Comparison of ENCODE assay signal across 10 mouse cellular contexts in genomic region chr13:3743692-3744457, GRCm38 (mm10).
DNase-seq lines count a peak whose midpoint lies in the region; ATAC-seq lines count a peak whose summit lies in the region.
"Had no signal": no experiment of that assay in that cellular context is flagged by ENCODE, and none has a peak within 500 bp of the region (broad histone marks: within the 10 kb centered on the region; RNA-seq: fewer than 3 reads in every experiment).

No protein-coding gene starts in this region.

- no peaks in the 10 kb centered on the region for H3K9me3 ChIP-seq in limb, embryonic 10.5 days (replicated peaks)
- H3K9me3 ChIP-seq in midbrain, embryonic 13.5 days, result no peaks in the 10 kb centered on the region
- H3K9me3 ChIP-seq: megakaryocyte, embryonic 14.5 days had no signal

- no peak overlapping the region for H3K9ac ChIP-seq in midbrain, embryonic 13.5 days (replicated peaks)

- DNase-seq in adrenal gland, adult (ENCODE audit: inconsistent age in 2 of 2, low spot score in 1 of 2), result peak; percentile 78 to 91
- DNase-seq in adrenal gland, adult 18-20 months (ENCODE audit: low spot score in 2 of 2), result no peak
- DNase-seq in urinary bladder, postnatal 14 days (ENCODE audit: low spot score), result peak; percentile 1
- no peak for DNase-seq in urinary bladder, adult 2 months (ENCODE audit: low spot score)
- no peak for DNase-seq in limb, embryonic 10.5 days (ENCODE audit: low spot score)
- no peak for DNase-seq in natural killer cell, adult 2 months (ENCODE audit: low spot score in 2 of 2)
- DNase-seq: gastrocnemius, postnatal 25 days had no signal

- peak overlapping the region; percentile 89 for H3K27ac ChIP-seq in limb, embryonic 10.5 days
- H3K27ac ChIP-seq in midbrain, embryonic 13.5 days, result no peak overlapping the region

- 91% methylated on average over 6 of the region's 6 CpGs for WGBS in limb, embryonic 10.5 days
- WGBS in midbrain, embryonic 13.5 days, result 94% methylated on average over 6 of the region's 6 CpGs

- H3K4me3 ChIP-seq in limb, embryonic 10.5 days, result no peak overlapping the region
- H3K4me3 ChIP-seq in midbrain, embryonic 13.5 days (replicated peaks), result no peak overlapping the region
- H3K4me3 ChIP-seq: megakaryocyte, embryonic 14.5 days had no signal

- H3K27me3 ChIP-seq in limb, embryonic 10.5 days (ENCODE audit: low read depth, poor library complexity, severe bottlenecking), result no peaks in the 10 kb centered on the region
- no peaks in the 10 kb centered on the region for H3K27me3 ChIP-seq in midbrain, embryonic 13.5 days
- H3K27me3 ChIP-seq: megakaryocyte, embryonic 14.5 days had no signal

- H3K36me3 ChIP-seq in limb, embryonic 10.5 days, result no peaks in the 10 kb centered on the region
- H3K36me3 ChIP-seq in midbrain, embryonic 13.5 days, result no peaks in the 10 kb centered on the region

- no peak overlapping the region for H3K4me2 ChIP-seq in midbrain, embryonic 13.5 days (replicated peaks)

- no peak for ATAC-seq in inflammation-experienced regulatory T-cells, adult 6 months
- no peak for ATAC-seq in midbrain, embryonic 13.5 days

- H3K4me1 ChIP-seq in limb, embryonic 10.5 days, result peaks cover 42% of the 10 kb centered on the region
- H3K4me1 ChIP-seq in midbrain, embryonic 13.5 days (replicated peaks), result peaks cover 16% of the 10 kb centered on the region

Comparison
In these comparisons a context has a peak if more than half of its experiments do, and no peak if none do; other contexts are left out.
1. DNase-seq: peak in adrenal gland, adult (2 of 2) and urinary bladder, postnatal 14 days (single experiment); none in adrenal gland, adult 18-20 months (0 of 2), urinary bladder, adult 2 months (single experiment), limb, embryonic 10.5 days (single experiment) and natural killer cell, adult 2 months (0 of 2).